Mouse (Mus musculus) liver, adult 2 months (tissue): Measurements from ENCODE around the gene Lrrc4b. TPM values are rescaled to one million over a fixed set of nuclear protein-coding genes. Genes with fewer than 3 reads are reported as not detected.

Experiments used
- DNase-seq: peaks from one replicate; pipeline ENCODE4 v3.0.0-alpha.2; 2011; ENCODE audit warnings: low read depth, low spot score; ENCODE audit errors: extremely low read depth
- H3K27ac ChIP-seq: fragments of 200-500 bp; replicated peaks from 2 replicates; pipeline ENCODE4 v1.5.1; 2012; ENCODE audit warnings: low read depth, mild to moderate bottlenecking, control low read depth, inconsistent platforms, low read length; ENCODE audit not compliant: insufficient read depth
- H3K27me3 ChIP-seq: fragments of 200-500 bp; 2 replicates; pipeline ENCODE4 v1.6.1; 2012; ENCODE audit warnings: mild to moderate bottlenecking, moderate library complexity, low read length, inconsistent platforms; ENCODE audit not compliant: control insufficient read depth, insufficient read depth
- H3K36me3 ChIP-seq: fragments of 200-500 bp; 2 replicates; pipeline ENCODE4 v1.6.1; 2012; ENCODE audit warnings: low read length, inconsistent platforms; ENCODE audit not compliant: control insufficient read depth, insufficient read depth
- H3K4me1 ChIP-seq: fragments of 200-500 bp; 2 replicates; pipeline ENCODE4 v1.6.1; 2011; ENCODE audit warnings: low read length; ENCODE audit not compliant: control insufficient read depth, insufficient read depth
- H3K4me3 ChIP-seq: fragments of 200-500 bp; 2 replicates; pipeline ENCODE4 v1.5.1; 2011; ENCODE audit warnings: low read depth, mild to moderate bottlenecking, control low read depth, low read length, moderate library complexity; ENCODE audit not compliant: insufficient read depth
- H3K79me2 ChIP-seq: fragments of 200-500 bp; 2 replicates; pipeline ENCODE4 v1.6.1; 2012; ENCODE audit warnings: inconsistent platforms, mild to moderate bottlenecking, low read length, moderate library complexity; ENCODE audit not compliant: control insufficient read depth, insufficient read depth
- H3K9ac ChIP-seq: fragments of 200-500 bp; 2 replicates; pipeline ENCODE4 v1.6.1; 2012; ENCODE audit warnings: low read depth, mild to moderate bottlenecking, control low read depth, inconsistent platforms, low read length
- CTCF ChIP-seq: fragments of 200-500 bp; IDR thresholded peaks from 2 replicates; pipeline ENCODE4 v1.5.1; 2011; ENCODE audit warnings: low read depth, low read length, control low read depth
- POLR2A ChIP-seq: fragments of 200-500 bp; IDR thresholded peaks from 2 replicates; pipeline ENCODE4 v1.6.1; 2011; ENCODE audit warnings: low read length, control low read depth; ENCODE audit not compliant: insufficient read depth; ENCODE audit errors: extremely low read depth
- WGBS: fragments of 180-500 bp; shearing (Covaris S2); methylation state at CpG from one replicate; pipeline ENCODE4 v1.1.7; 2018; 5-methylcytosine and 5-hydroxymethylcytosine counted together
- polyA plus RNA-seq: library from polyadenylated mRNA; depleted of rRNA; stranded (reverse); fragments of >200 nt; gene quantifications from 2 replicates; pipeline ENCODE4 v1.2.3, GENCODE M21; 2012
- total RNA-seq: library from RNA; depleted of rRNA; stranded (reverse); fragments of >200 nt; gene quantifications from 2 replicates; pipeline ENCODE4 v1.2.3, GENCODE M21; 2014

Gene Lrrc4b
- total and polyA plus RNA-seq, 2 experiments = not detected

- Histone ChIP-seq H3K9ac (no peak overlapping the region), H3K79me2 (no peaks in the 10 kb centered on the region), H3K4me1 (no peaks in the 10 kb centered on the region), H3K27ac (no peak overlapping the region), H3K36me3 (no peaks in the 10 kb centered on the region), H3K4me3 (no peak overlapping the region), H3K27me3 (peaks cover 20% of the 10 kb centered on the region)
- TF ChIP-seq CTCF = no peak
- whole genome bisulfite sequencing = 7% methylated on average over 29 of the region's 29 CpGs
- no peak for DNase-seq
These were observed 16.2 kb downstream of the Lrrc4b start for GRCm38 (mm10) chr7:44444886-44445527.

- H3K27ac ChIP-seq = no peak overlapping the region
- no peaks in the 10 kb centered on the region for H3K79me2 ChIP-seq
- no peak overlapping the region for H3K9ac ChIP-seq
- TF ChIP-seq POLR2A (no peak), CTCF (no peak)
- no peaks in the 10 kb centered on the region for H3K4me1 ChIP-seq
- no peak overlapping the region for H3K4me3 ChIP-seq
- 9% methylated on average over 7 of the region's 7 CpGs for WGBS
- H3K27me3 ChIP-seq = peaks cover 16% of the 10 kb centered on the region
- no peaks in the 10 kb centered on the region for H3K36me3 ChIP-seq
- no peak for DNase-seq
These were observed 16.7 kb downstream of the Lrrc4b start for GRCm38 (mm10) chr7:44445528-44445923.

GRCm38 (mm10) chr7:44446070-44446855 is 17.4 kb downstream of the Lrrc4b start:
- Histone ChIP-seq H3K27ac (no peak overlapping the region), H3K4me3 (no peak overlapping the region), H3K27me3 (peaks cover 15% of the 10 kb centered on the region), H3K9ac (no peak overlapping the region), H3K79me2 (no peaks in the 10 kb centered on the region), H3K4me1 (no peaks in the 10 kb centered on the region), H3K36me3 (no peaks in the 10 kb centered on the region)
- 42% methylated on average over 12 of the region's 12 CpGs for WGBS
- no peak for DNase-seq
- TF ChIP-seq POLR2A (no peak), CTCF (peak; percentile 31)

- H3K27ac ChIP-seq = no peak overlapping the region
- no peak overlapping the region for H3K9ac ChIP-seq
- no peak overlapping the region for H3K4me3 ChIP-seq
- H3K36me3 ChIP-seq = no peaks in the 10 kb centered on the region
- no peak for TF ChIP-seq CTCF
- TF ChIP-seq POLR2A = no peak
- H3K79me2 ChIP-seq = no peaks in the 10 kb centered on the region
- DNase-seq = no peak
- H3K4me1 ChIP-seq = no peaks in the 10 kb centered on the region
- H3K27me3 ChIP-seq = no peaks in the 10 kb centered on the region
- WGBS = 32% methylated on average over 3 of the region's 3 CpGs
These were observed 24.4 kb downstream of the Lrrc4b start for GRCm38 (mm10) chr7:44453256-44453655.

- Histone ChIP-seq H3K4me1 (no peaks in the 10 kb centered on the region), H3K4me3 (no peak overlapping the region), H3K36me3 (no peaks in the 10 kb centered on the region), H3K79me2 (no peaks in the 10 kb centered on the region), H3K27ac (no peak overlapping the region), H3K9ac (no peak overlapping the region), H3K27me3 (peaks cover 3% of the 10 kb centered on the region; the same call in 1 of the 2 replicates)
- no peak for DNase-seq
- no peak for TF ChIP-seq CTCF
- TF ChIP-seq POLR2A = no peak
- WGBS = 88% methylated on average over 1 of the region's 1 CpGs
These were observed 27.5 kb downstream of the Lrrc4b start for GRCm38 (mm10) chr7:44456302-44456701.

- Histone ChIP-seq H3K79me2 (no peaks in the 10 kb centered on the region), H3K36me3 (no peaks in the 10 kb centered on the region), H3K9ac (no peak overlapping the region), H3K4me1 (no peaks in the 10 kb centered on the region), H3K27me3 (peaks cover 8% of the 10 kb centered on the region), H3K27ac (no peak overlapping the region), H3K4me3 (no peak overlapping the region)
- TF ChIP-seq CTCF = no peak
- TF ChIP-seq POLR2A = no peak
- 68% methylated on average over 6 of the region's 6 CpGs for WGBS
- no peak for DNase-seq
These were observed 31.2 kb downstream of the Lrrc4b start for GRCm38 (mm10) chr7:44460067-44460466.
